Mouse (Mus musculus) retina, postnatal 7 days (tissue): ENCODE data around the gene Dmrta2.
A peak's percentile ranks its signal among the peaks of the same experiment; 100 is the strongest.

Experiments
- DNase-seq: peaks from one replicate; pipeline ENCODE4 v3.0.0-alpha.2; 2012; ENCODE audit warnings: low read depth, low spot score

Dmrta2 gene

DNA sequence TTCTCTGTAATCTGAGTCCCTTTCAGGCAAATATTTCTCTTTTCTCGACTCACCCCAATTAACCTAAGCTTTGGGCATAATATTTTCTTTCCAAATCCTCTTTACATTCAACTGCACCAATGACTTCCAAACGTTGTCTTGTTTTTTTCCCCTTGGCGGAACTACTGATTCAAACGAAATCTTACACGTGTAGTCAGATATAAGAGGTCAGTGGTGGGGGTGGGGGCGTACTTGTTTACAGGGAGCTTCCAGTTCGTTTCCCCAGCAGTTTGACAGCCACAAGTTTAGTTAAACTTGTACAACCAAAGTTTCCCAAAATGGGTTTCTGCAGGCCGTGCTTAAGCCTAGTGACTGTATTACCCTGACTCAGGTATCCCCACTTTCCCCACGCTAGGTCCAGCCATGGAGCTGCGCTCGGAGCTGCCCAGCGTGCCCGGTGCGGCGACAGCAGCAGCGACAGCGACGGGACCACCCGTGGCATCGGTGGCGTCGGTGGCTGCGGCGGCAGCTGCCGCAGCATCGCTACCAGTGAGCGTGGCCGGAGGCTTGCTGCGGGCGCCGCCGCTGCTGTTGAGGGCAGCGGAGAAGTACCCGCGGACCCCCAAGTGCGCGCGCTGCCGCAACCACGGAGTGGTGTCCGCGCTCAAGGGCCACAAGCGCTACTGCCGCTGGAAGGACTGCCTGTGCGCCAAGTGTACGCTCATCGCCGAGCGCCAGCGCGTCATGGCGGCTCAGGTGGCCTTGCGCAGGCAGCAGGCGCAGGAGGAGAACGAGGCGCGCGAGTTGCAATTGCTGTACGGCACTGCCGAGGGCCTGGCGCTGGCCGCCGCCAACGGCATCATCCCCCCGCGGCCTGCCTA lies 1.8 kb downstream of the Dmrta2 start:
- DNase-seq, result no peak

DNA sequence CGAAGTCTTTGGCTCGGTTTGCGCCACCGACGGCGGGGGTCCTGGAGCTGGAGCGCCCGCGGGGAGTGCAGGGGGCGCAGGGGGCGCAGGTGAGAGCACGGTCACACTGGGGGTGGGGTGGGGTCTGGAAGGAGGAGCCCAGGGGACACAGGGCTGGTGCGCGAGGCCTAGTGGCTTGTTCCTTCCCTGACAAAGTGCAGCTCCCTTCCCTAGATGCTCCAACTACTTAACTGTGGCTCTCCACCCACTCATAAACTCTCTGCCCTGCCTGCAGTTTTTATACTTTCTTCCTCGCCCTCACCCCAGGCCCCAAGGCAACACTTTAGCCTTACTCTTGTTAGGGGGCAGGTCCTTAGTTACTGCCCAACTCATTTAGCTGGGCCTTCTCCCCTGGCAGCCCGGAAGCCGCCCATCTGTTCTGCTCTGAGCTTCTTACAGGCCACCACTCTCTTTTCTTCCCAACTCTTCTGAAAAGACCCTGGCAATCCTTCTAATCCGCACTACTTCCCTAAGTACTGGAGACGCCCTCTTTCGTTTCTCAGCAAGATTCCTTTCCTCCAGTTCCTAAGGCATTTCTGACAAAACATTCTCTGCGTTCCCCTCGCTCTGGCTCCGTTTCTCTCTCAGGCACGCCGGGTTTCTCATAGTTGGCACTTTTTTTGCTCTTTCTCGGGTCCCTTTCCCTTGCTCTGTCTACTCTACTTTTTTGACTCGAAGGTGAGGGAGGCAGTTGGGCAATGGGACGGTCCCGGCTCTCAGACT lies 2.6 kb downstream of the Dmrta2 start:
- no peak for DNase-seq

DNA sequence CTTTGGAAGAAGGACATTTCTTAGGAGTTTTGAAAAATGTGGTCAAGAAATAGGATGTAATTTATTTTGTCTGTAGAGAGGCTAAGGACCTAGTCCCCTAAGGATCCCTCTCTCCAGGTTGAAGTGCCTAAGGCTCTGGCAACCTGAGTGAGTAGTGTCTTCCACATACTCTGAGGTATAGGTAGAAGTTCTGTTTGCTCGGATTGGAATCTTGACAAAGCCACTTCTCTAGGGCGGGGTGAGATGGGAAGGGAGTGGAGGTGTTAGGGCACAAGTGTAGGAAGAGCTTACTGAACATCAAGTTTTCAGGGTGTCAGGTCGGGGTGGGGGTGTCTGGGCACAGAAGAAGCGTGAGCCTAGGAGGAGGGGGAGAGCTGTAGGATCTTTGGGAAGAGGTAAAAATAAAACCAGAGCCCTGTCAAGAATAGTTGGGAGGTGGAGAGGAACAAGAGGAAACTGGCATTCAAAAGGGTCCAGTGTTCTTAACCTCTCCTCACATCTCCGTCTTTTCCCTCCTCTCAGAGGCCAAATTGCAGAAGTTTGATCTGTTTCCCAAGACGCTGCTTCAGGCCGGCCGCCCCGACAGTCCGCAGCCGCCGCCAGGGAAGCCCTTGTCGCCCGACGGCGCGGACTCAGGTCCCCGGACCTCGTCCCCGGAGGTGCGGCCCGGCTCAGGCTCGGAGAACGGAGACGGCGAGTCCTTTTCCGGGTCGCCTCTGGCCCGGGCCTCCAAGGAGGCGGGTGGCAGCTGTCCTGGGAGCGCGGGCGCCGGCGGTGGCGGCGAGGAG lies 3.4 kb downstream of the Dmrta2 start:
- DNase-seq, result no peak

DNA sequence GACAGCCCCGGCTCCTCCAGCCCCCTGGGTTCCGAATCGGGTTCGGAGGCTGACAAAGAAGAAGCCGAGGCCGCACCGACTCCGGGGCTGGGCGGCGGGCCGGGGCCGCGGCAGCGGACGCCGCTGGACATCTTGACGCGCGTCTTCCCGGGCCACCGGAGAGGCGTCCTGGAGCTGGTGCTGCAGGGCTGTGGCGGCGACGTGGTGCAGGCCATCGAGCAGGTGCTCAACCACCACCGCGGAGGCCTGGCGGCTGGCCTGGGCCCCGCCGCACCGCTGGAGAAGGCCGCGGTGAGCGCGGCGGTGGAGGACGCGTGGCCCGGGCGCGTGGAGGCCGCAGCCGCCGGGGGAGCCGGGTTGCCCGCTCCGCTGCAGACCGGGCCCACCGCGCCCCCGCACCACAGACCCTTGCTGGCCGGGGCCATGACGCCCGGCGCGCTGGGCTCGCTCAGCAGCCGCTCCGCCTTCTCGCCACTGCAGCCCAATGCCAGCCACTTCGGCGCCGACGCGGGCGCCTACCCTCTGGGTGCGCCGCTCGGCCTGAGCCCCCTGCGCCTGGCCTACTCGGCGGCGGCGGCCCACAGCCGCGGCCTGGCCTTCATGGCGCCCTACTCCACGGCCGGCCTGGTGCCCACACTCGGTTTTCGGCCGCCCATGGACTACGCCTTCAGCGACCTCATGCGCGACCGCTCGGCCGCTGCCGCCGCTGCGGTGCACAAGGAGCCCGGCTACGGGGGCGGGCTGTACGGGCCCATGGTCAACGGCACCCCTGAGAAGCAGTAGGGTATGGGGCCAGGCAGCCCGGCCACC lies 4.2 kb downstream of the Dmrta2 start:
- no peak for DNase-seq

DNA sequence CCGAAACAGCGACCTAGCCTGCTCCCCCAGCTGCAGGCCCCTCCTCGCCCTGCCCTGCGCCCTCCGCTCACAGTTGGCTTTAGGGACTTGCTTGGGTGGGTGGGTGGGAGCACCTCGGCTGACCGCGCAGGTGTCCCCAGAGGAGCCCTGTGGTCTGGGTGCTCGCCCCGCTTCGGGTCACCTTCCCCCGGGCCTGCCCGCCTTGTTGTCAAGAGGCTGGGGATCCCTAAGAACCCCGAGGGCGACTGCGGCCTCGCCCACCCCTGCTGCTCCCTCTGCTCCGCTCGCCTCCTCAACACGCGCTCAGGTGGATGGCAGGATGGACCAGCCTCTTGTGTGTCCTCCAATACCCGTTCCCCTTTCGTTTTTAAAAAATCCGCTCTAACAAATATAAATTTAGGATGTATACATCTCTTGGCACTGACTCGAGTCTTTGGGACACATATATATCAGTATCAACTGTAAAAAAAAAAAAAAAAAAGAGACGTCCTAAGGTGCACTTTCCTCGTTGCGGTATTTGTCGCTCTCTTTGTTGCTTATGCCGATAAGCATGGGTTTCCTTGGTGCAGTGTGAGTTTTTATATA lies 4.9 kb downstream of the Dmrta2 start:
- DNase-seq, result no peak

DNA sequence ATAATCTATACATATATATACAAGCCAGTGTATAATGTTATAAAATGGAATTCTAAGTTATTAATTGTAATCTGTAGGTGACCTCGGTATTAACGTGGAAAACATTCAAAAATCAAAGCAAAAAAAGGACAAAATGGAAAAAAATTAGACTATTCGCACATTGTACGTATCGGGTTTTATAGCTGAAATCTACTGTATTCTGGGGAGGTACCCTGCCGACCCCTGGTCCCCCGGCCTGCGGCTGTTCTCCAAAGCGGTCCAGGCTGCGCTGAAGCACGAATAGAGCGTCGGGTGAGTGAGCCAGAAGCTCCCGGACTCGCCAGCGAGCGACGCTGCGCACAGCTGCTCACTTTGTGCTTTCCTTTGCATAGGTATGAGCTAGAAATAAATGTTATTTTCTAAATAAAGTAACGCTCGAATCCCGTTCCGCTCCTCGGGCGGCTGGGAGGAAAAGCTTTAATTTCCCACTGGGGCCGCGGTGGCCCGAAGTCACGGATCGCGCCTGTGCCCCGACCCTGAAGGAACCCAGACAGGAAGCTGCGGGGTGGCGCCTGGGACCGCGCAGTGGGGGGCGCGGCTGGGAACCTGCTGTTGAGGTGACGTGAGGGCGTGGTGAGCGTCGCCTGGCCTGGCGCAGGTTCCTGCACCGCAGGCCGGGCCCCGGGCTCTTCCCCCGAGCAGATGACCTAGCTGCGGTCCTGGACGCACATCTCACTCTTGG lies 5.6 kb downstream of the Dmrta2 start:
- no peak for DNase-seq

DNA sequence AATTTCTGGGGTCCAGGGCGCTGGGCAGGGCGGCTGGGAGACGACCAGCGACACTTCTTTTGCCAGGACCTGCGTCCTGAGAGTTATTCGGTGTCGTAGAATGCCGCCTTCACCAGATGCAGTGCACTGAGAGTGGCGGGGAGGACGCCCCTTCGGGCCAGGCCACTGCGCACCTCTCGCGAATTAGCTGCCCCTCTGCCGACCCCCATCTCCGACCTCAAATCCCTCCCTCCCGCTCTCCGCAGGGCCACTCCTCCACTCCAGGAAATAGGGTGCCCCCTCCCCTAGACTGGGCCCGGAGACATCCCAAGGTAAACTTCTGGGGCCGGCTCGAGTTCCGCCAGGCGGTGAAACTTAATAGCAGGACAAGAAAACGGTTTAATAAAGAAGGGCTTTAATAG lies 6.2 kb downstream of the Dmrta2 start:
- DNase-seq, result no peak

DNA sequence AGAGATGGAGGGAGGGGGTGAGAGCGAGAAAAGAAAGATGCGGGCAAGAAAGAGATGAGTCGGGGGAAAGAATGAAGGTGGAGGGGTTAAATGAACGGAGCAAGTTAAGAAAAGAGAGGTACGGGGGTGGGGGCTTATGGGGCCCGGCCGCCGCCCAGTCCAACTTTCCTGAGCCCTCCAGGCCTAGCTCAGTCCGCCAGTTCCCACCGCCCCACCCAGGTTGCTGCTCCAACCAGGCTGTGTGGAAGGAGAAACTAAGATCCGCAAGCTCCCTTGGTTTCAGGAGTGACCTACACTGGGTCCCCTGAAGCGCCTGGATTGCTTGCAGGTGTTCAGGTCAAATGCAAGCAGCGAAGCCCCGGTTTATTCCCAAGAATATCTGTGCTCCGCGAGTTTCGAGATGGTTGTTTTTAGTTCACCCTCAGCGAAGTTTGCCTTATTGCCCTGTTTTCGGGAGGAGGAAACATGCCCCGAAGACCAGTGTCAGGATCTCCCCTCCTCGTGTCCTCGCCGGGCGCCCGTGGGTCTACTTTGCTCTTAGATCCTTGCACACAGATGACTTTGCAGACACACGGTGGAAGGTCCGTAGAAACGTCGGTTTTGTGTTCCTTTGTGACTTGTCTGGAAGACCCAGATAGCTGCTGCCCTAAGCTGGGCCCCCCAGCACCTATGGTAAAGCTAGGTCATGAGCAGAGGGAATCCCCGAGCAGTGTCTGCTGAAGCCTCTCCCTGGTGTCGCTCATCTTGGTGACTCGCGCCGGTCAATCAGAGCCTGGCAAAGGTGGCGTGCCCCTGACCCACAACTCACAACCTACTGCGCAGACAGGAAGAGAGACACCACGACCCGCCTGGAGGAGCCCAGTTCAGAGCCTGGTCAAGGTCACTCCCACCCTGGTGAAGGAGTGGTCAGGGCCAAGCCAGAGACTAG lies 6.9 kb downstream of the Dmrta2 start:
- DNase-seq, result no peak

DNA sequence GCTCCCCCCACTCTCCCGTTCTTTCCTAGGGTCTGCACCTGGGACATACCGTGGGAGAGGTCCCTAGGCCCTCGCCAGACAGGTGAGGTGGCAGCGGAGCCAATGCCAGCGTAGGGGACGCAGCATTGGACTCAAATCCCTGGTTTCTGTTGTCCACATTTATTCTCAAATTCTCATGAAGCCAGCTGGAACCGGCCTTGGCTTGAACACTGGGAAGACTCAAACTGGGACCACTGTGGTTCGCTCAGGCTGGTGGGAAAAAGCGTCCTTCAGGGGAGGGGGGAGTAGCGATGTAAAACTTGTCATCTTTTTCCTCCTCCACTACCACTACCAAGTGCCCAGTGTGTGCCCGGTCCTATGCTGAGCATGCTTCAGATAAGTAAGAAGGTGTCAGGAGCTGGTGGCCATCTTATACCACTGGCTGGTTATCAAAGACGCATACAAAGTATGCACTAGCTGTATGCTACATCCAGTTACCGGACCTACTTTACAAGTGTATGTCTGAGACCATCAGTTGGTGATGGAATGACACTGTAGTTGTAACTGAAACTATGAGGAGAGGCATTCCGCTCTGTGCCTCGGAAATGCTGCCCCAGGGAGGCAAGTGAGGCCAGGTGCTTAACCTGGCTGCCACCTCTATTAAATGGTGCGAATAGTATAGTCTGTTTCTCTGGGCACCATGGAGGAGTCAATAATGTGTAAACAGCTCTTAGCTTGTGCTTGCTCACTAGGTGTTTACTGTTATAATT lies 7.7 kb downstream of the Dmrta2 start:
- no peak for DNase-seq

DNA sequence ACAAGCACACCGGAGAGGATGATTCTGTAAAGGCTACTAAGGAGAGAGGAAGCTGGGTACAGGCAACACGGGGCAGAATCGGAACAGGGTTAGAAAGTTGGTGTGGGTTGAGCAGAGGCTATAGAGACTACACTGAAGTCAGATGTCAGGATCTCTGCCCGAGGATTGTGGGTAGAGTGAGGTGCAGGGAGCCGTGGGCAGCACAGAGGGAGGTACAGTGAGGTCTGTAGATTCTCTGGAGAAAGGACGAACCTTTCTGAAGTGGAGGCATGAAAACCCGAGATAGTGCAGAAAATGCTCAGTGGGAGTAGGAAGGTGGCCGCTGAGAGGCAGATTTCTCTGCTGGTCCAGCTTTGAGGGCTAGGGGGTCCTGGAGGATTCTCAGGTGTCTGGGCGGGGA lies 8.4 kb downstream of the Dmrta2 start:
- no peak for DNase-seq

DNA sequence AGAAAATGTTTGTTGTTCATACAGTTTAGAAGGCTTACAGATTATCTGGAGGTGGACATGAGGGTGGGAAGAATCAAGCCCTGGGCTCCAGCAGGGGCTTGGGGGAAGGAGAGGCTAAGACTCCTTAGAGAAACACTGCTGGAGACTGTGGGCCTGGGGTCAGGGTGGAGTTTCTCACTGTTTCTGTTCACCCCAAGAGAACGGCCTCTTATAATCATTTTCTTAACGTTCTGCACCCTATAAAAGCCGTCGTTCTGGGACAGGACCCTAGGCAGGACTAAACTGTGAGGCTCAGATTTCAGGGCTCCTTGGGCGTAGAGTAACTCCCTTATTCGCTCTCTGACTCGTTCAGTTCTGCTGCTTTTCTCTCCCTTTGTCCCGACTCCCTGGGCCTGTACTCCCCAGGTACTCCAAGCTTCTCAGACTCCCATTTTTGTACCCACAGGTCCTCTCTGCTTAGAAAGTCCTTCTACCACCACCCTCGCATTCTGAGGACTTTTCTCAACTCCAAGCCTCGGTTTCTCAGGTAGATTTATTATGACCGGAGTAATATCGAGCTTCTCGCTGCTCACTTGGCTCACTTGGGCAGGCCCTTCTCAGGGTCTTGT lies 9.0 kb downstream of the Dmrta2 start:
- no peak for DNase-seq

DNA sequence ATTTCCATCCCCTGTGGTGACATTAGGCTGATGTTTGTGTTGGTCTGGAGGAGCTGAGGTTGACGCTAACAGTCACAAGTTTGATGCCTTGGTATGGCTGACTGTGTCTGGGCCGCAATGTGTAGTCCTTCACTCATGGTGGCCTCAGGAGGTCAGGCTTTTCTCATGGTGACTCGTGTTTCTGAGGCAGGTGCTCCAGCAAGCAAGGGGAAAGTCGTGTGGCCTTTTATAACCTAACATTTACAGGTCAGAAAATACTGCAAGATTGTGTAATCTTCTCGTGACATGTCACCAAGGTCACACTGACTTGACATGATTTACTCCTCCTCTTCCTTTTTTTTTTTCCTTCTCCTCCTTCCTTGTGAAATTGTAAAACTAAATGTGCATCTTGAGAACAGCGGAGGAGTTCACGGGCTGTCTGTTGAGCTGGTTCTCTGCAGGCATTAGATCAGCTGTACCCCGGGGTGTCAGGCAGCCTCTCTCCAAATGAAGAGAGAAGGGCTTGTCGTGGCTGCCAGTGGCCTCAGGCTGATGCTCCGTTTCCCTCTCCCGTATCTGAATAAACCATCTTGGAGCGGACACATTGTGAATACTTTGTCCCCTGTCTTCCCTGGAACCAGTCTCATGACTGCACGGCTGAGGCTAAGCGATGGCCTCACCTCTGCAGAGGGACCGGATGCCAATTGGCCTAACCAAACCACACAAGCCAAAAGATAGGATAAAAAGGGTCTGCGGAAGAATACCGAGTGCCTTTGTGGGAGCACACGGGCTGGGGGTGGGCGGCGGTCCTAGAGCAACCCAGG lies 9.9 kb downstream of the Dmrta2 start:
- no peak for DNase-seq

DNA sequence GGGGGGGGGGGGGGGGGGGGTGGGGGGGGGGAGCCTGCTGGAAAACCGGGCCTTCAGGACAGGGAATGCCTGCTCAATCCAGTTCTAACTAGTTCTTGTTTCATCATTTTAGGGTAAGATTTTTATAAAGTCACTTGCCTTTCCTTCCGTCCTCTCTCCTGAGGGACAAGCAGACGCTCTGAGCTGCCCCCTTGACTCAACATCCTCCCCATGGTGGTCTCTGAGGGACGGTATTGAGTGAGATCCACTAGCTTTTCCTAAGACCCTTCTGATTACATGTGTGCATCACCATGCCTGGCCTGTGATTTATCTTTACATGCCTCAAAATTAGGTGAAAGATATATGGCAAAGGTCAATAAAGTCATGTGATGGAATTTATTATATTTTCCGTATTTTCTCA lies 10.6 kb downstream of the Dmrta2 start:
- DNase-seq, result no peak

DNA sequence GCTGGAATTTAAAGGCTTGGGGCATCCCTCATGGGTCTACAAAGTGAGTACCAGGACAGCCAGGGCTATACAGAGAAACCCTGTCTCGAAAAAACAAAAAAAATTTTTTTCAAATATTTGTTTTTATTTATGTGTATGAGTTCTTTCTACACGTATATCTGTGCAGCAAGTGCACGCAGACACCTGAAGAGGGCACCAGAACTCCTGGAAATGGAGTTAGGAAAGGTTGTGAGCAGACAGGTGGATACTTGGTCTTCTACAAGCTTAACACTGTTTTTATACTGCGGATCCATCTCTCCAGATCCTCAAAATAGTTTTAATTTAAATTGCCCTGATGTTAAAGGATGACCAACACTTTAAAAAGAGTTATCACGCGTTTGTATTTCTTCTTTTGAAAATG lies 11.4 kb downstream of the Dmrta2 start:
- no peak for DNase-seq

DNA sequence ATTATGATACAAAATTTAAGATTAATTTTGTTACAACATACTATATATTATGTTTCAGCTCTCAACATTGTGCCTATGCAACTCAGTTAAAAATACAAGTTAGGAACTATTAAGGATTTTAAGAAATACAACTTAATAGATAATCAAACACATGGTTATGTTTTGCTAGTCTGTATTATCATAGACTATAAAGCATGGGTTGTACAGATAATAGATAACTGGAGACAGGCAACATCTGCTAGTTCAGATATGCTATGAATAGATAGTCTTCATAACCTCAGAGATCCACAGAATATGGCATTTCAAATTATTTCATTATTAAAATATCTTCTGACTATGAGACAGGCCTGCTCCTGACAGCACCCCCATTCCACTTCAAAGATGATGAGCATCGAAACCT lies 28.2 kb downstream of the Dmrta2 start:
- DNase-seq, result no peak

DNA sequence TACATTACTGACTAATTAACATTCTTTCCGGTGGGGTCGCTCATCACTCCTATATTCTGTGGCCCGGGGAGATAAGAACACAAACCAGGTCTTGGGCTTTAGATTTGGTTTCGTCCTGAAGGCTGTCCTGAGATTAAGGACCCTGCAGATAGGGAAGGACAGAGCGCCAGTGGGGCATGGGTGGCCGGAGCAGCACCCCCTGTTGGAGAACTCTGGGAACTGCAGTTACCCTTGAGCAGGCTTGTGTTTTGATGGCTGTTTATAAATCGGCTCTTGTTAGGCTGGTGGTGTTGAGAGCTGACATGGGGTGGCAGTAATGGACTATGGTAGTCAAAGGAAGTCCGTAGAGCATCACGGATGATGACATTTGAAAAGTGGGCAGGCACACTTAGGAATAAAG lies 41.3 kb downstream of the Dmrta2 start:
- DNase-seq, result no peak

DNA sequence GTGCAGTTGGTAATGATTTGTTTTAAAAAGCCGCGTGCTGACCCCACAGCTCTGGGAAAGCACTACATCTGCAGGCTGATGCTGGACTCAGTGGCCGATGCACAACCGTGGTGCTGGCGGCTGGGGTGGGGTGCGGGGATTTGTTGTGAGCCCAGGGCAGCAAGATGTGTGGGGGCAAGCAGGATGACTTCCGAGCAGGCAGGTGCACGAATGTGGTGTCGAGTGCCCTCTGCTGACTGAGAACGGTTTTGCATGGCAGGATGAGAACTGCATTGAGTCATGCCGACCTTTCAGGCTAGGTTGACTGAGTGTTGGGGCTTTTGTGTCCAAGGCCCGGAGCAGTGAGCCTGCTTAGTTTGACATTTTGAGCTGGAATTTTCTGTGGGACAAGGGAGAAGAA lies 42.4 kb downstream of the Dmrta2 start:
- DNase-seq, result peak; percentile 65
